Mouse (Mus musculus): ENCODE measurements around the gene Mrpl28.

The Mrpl28 gene

GRCm38 (mm10) chr17:26115956-26116487 lies 7.3 kb upstream of the Mrpl28 start:
- DNase-seq (ENCODE audit: low read depth, low spot score): no peak

DNA sequence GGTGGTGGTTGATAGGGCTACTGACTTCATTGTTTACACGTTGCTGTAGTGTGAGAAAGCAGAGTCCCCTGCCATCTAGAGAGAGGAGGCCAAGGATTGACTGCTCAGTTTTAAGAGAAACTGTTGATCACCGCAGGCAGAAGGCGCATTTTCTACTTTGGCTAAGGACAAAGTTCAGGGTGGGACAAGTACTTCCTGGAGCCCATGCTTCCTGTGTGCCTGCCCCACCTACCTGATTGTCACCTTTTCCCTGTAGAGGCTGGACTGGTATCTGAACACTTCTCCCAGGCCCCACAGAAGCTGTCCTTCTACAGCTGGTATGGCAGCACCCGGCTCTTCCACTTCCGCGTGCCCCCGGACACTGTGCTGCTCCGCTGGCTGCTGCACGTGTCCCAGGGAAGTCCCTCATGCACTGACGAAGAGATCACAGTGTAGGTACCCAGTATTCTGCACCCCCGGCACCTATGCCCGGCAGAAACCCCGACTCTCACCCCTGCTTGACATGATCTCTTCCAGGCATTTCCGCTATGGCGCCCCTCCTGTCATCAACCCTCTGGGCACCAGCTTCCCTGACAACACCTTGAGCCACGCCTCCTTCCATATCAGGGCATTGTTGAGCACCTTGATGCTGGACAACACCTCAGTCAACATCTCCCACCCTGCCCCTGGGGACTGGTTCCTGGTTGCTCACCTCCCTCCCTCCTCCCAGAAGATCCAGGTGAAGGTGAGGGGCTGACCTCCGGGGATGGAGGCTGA lies 6.6 kb upstream of the Mrpl28 start:
- no peak for DNase-seq (ENCODE audit: low read depth, low spot score)

DNA sequence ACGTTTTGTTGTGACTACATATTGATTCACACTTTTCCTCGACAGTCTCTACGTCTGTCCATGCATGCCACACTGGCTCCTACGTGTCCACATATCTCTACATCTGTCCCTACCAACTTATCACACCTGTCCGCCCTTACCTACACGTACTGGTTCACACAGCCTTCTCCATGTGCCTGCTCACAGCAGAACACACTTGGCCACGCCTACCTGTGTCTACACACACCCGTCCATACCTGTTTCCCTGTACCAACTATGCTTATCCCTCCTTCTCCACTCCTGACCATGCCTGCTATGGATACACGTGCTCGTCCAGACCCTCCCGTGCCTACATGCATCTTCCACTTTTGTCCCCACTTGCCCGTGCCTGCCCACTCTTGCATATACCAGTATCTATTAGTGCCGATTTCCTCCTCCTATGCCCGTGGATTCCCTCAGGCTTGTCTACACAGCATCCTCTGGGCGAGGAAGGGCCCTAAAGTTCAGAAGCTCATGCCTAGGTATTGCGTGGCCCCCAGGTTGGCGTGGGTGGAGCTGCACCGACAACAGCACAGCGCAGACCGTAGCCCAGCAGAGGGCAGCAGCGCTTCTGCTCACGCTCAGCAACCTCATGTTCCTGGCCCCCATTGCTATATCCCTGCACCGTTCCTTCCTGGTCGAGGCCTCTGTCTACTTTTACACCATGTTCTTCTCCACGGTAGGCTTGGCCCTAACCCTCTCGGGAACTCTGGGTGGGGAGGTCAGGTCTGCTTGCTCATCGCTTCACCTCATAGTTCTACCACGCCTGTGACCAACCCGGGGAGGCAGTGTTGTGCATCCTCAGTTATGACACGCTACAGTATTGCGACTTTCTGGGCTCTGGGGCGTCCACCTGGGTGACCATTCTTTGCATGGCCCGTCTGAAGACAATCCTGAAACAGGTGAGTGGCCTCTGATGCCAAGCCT lies 3.3 kb upstream of the Mrpl28 start:
- DNase-seq (ENCODE audit: low read depth, low spot score): peak; percentile 93

DNA sequence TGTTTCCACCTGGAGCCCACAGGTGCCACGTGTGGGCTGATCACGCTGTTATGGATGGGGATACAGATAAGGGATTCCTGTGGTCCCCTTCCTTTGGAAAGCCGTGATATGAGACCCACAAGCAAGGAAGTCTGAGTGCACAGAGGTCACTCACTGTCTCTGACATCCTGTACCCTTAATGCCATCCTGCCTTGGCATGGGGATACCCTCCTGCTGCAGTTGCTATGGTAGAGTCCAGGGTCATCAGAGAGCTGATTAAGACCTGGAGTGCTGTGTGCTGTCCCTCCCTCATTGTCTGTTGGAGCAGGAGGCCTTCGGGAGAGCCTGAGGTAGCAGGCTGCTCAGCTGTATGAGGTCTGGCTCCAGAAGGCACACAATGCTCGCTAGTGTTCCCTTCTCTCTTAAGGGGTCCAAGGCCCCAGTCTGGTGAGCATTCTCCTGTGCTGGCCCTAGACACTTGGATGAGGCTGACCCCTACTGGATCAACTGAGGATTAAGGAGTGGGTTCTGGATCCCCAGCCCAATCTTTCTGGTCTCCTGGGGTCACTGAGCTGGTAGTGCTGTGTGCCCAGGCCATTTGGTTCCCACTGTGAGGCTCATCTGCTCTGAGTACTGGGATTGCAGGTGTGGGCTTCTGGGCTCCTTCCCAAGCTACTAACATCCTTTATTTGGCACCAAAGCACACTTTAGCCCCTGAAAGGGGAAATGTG lies 714 bp upstream of the Mrpl28 start:
- DNase-seq (ENCODE audit: low read depth, low spot score): no peak

DNA sequence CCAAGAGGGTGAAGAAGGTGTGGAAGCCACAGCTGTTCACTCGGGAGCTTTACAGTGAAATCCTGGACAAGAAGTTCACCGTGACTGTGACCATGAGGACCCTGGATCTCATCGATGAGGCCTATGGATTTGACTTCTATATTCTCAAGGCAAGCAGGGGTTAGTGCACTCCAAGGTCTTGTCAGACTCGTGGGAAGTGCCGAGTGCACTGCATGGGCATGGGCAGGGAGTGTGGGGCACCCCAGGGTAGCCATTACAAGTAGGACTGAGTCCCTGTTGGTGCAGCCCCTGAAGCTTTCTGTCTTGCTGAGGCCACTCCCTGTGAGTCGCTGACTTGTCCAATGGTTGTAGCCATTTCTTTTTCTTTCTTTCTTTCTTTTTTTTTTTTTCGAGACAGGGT lies 1.3 kb downstream of the Mrpl28 start:
- no peak for DNase-seq (ENCODE audit: low read depth, low spot score)

GRCm38 (mm10) chr17:26125226-26125625 lies 1.9 kb downstream of the Mrpl28 start:
- no peak for DNase-seq (ENCODE audit: low read depth, low spot score)

DNA sequence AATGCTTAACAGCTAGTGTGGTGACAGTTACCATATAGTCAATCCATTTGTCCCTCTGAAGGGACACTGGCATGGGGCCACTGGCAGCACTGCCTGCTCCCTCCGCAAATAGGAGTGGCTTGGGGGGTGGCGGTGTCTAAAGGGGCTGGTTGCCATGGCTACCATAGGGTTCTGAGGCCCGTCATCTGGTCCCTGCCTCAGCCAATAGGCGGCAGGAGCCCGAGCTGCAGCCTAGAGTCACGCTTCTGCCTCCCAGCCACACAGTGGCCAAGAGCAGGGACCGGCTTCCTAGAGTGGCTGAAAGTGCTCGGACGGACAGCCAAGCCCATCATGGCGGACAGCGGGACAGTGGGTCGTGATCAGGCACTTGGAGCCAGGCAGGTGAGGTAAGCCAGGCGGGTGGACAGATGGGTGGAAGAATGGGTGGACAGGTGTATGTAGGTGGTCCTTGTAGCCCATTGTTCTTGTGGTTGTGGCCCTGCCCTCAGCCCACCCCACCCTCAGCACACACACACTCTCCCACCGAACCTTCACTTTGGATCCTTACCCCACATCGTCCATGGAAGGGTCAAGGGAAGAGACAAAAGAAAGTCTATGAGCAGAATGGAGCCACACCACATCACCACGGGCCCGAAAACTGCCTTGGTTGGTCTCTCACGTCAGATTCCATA lies 7.9 kb downstream of the Mrpl28 start:
- no peak for DNase-seq (ENCODE audit: low read depth, low spot score)

DNA sequence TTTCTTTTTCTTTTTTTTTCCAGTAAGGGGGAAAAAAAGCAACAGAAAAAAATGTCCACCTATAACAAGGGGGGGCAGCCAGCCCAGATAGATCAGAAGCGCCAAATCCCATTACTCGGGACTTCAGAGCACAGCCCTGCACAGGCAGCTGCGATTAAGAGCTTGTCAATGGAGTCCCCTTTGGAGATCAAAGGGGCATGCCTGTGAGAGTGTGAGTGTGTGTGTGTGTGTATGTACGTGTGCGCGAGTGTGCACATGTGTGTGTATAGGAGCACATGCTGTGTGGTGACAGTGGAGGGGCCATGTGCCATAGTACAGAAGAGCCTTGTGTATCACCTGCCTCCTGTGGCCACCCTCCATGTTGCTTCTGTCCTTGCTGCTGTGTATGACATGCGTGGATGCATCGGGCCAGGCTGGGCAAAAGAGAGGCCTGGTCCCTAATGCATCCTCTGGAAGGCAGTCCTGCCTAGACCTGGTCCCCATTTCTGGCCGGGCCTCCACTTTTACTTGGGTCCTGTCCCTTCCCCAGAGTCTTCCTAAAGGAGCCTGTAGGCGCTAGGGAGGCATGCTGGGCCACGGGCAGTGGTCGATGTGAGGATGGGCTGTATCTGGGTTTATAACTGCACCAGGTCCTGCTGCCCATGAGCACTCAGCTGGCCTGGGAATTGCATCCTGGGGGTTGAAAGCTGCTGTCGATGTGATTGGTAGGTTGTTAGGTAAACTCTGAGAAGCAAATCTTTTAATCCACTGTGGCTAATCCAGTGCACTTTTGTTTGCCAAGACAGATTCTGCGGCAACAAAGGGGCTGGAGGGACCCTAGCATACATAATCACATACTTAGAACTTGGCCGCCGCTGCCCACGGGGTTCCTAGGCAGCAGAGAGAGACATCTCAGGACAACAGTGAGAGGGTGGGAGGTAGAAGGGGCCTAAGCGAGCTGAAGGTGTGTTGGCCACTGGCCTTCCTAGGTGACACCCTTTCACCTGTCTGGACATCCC lies 8.9 kb downstream of the Mrpl28 start:
- no peak for DNase-seq (ENCODE audit: low read depth, low spot score)

DNA sequence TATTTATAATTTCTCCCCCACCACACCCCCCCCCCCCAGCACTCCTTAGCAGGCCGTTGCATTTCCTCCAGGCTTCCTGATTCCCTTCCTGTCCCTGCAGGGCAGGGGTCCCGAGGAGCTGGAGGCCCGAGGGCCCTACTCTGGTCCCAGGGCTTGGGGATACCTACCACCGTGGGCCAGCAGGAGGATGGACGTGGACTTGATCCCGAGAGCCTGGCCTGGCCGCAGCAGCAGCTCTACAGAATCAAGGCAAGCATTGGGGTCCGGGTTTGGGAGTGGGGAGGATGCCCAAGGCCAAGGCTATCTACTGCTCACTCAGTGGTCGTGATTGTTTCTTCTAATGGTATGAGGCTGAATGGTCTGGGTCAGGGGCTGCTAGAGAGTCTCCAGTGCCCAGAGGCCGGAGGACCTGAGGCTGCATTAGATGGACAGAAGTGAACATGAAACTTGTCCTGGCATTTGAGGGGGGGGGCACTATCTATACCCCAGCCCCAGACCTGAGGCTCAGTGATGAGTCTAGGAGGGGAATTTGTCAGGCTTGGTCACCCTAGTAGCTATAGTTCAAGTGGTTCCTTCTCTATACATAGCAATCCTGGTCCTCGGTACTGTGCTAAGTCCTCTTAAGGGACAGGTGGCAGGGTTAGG lies 13.9 kb downstream of the Mrpl28 start:
- DNase-seq (ENCODE audit: low read depth, low spot score): no peak

GRCm38 (mm10) chr17:26137751-26138130 lies 14.4 kb downstream of the Mrpl28 start:
- DNase-seq (ENCODE audit: low read depth, low spot score): no peak

DNA sequence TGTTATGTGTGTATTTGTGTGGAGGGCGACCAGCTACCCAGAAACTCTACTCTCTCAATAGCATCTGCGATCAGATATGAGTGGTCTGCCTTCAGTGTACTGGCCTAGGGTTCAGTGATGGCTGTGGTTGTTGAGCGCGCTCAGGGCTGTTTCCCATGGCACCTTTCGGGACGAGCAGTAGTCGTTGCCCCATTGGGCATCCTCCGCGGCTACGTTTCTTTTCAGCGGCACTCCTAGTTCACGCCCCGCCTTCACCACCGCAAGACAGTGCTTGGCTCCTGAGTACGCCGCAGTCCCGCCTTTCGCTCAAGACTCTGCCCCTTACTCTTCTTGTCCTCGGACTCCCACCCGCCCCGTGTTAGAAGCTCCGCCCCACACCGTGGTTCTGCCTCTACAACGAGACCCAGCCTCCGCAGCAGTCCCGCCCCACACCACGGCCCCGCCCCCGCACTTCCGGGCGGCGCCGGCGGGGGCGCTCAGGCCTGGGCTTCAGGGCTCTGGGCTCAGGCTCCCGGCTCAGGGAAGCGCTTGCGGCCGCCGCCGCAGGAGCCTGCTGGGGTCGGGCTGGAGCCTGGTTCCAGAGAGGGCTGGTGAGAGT lies 15.0 kb downstream of the Mrpl28 start, which contains the start of gene Axin1:
TSS of gene Axin1 (plus strand) at position 450 of the 598 bp plus-strand sequence.
- DNase-seq (ENCODE audit: low read depth, low spot score): peak; percentile 99

GRCm38 (mm10) chr17:26138901-26139381 lies 15.6 kb downstream of the Mrpl28 start:
- DNase-seq (ENCODE audit: low read depth, low spot score): peak; percentile 73

DNA sequence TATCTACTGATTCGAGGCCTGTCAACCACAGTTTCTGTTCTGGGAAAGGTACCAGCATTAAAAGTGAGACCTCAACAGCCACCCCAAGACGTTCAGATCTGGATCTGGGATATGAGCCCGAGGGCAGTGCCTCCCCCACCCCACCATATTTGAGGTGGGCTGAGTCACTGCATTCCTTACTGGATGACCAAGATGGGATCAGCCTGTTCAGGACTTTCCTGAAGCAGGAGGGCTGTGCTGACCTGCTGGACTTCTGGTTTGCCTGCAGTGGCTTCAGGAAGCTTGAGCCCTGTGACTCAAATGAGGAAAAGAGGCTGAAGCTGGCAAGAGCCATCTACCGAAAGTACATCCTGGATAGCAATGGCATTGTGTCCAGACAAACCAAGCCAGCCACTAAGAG lies 19.5 kb downstream of the Mrpl28 start:
- no peak for DNase-seq (ENCODE audit: low read depth, low spot score)

DNA sequence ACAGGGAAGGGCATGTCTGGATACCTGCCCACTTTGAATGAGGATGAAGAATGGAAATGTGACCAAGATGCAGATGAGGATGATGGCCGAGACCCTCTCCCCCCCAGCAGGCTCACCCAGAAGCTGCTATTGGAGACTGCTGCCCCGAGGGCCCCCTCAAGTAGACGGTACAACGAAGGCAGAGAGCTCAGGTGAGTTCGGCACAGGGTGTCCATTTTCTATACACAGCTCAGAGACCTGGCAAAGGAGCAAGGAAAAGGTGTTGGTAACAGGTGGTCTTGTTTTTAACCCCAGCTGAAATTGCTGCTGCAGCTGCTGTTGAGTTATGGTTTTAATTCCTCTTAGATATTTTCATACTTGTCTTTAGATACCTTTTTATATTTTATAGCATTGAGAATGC lies 20.1 kb downstream of the Mrpl28 start:
- DNase-seq (ENCODE audit: low read depth, low spot score): no peak

GRCm38 (mm10) chr17:26149056-26149455 lies 25.8 kb downstream of the Mrpl28 start:
- no peak for DNase-seq (ENCODE audit: low read depth, low spot score)

DNA sequence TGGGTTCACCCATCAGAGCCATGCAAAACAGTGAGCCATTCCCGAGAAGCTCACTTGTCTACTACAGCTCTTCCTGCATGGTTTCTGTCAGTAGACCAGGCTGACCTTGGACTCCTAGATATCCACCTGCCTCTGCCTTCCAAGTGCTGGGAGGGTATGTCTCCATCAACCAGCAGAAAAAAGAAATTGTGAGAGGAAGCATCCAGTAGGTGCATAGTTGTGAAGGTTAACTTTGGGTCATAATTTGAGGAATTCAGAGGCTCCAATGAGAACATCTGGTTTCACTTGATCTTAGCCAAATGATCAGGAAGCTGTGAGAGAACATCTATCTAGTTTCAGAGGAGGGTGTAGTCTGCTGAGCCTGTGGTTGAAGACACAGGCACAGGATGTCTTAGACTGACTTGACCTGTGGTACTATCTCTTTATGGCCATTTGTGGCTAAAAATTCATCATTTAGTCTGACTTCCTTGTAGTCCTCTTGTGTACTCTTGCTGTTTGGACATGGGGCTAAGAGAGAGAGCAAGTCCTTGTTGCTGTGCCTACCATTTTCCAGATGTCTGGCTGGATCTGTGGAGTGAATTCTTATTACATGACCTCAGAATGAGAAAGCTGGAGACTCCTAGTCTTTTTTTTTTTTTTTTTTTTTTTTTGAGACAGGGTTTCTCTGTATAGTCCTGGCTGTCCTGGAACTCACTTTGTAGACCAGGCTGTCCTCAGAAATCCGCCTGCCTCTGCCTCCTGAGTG lies 28.8 kb downstream of the Mrpl28 start:
- DNase-seq (ENCODE audit: low read depth, low spot score): no peak

DNA sequence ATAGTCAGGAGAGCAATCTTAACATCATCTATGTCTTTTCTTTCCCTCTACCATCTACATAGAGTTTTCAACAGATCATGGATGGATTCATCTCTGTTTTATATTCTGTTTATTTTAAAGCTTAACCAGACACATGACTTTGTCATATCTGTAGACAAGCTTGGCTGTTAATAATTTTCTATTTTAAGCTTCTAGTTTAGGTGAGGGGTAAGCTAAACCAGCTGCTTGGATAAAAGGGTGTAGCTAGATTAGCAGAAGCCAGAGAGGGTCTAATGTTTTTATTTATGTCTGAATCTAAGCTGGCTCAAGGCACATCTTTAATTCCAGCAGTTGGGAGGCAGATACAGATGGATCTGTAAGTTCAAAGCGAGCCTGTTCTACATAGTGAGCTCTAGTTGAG lies 39.4 kb downstream of the Mrpl28 start:
- no peak for DNase-seq (ENCODE audit: low read depth, low spot score)

- peak; percentile 75 for DNase-seq (ENCODE audit: low read depth, low spot score)
Observed at GRCm38 (mm10) chr17:26168039-26168438, 44.7 kb downstream of the Mrpl28 start.

Data from CD4-positive, CD25-positive, alpha-beta regulatory T cell, adult 2 months (primary cell).